ENCODE assay signal across 8 mouse cellular contexts in the genomic region with DNA sequence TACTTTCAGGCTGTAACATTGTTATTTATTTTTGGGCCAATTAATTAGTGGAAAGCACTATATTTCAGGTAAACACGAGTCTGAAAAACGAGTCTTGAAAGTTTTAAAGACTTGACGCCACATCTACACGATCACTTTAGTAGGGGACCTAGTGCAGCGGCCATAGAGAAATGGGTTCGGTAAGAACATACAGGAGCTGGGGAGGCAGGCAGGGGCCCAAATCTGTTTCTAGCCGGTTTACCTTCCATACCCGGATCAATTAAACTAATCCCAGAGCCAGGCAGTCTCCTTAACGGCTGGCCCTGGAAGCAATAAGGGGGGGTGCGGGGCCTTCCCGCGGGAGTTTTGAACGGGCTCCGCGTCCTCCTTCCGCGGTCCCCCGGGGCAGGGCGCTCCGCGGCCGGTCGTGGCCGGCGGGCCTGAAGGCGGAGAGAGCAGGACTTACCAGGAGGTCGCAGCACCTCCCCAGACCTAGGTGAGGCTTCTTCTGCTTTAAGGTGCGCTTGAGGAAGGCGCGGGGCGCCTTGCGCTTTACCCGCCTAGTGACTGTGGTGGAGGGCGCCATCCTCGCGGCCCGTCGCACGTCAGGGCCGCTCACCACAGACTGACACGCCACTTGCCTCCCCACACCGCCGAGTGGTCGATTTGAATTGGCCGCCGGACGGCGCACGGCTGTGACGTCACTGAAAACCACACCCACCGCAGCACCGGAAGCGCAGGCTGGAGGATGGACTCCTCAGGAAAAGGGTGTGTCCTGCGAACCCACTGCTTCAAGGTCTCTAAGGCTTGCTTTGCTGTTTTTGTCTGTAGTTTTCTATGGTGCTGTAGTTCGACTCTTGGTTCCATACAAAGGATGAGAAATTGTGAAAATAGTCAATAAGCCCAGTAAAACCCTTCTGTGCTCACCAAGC. TPM values are rescaled to one million over a fixed set of nuclear protein-coding genes. Genes with fewer than 3 reads are reported as not detected.
A peak's percentile ranks its signal among the peaks of the same experiment; 100 is the strongest.
DNase-seq lines count a peak whose midpoint lies in the region; ATAC-seq and TF ChIP-seq lines count a peak whose summit lies in the region.

Gene Cenpw, minus strand, starts transcription at position 645 of the 911 bp plus-strand sequence.

- H3K9me3 ChIP-seq in ES-Bruce4 (replicated peaks; ENCODE audit: control insufficient read depth, insufficient read depth, low read length, poor library complexity, severe bottlenecking), result no peaks in the 10 kb centered on the region
- no peaks in the 10 kb centered on the region for H3K9me3 ChIP-seq in forebrain, embryonic 14.5 days (replicated peaks; ENCODE audit: control insufficient read depth, low read length)
- H3K9me3 ChIP-seq in neural tube, embryonic 15.5 days (replicated peaks), result no peaks in the 10 kb centered on the region

- H3K9ac ChIP-seq in ES-Bruce4 (ENCODE audit: low read depth, poor library complexity, severe bottlenecking), result peak within 1 kb of the TSS; percentile 88
- peak within 1 kb of the TSS; percentile 77 for H3K9ac ChIP-seq in forebrain, embryonic 14.5 days (ENCODE audit: low read length)
- H3K9ac ChIP-seq in neural tube, embryonic 15.5 days (replicated peaks), result peak within 1 kb of the TSS; percentile 60

- H3K4me1 ChIP-seq in ES-Bruce4 (ENCODE audit: control insufficient read depth, insufficient read depth, low read length), result no peaks in the 10 kb centered on the region
- no peaks in the 10 kb centered on the region for H3K4me1 ChIP-seq in forebrain, embryonic 14.5 days (ENCODE audit: control insufficient read depth, insufficient read depth, low read length)
- H3K4me1 ChIP-seq in neural tube, embryonic 15.5 days, result peaks cover 4% of the 10 kb centered on the region; the same call in 1 of the 2 replicates

- whole genome bisulfite sequencing in forebrain, embryonic 14.5 days, result under 1% methylated on average over 55 of the region's 55 CpGs
- WGBS in neural tube, embryonic 15.5 days, result under 1% methylated on average over 54 of the region's 55 CpGs

- peak; percentile 93 for DNase-seq in forebrain, embryonic 14.5 days (ENCODE audit: low spot score)
- DNase-seq in heart, postnatal 14 days, result peak; percentile 81 to 91
- DNase-seq in layer of hippocampus, adult 11-12 months (ENCODE audit: low spot score), result peak; percentile 81
- DNase-seq in lung, adult 18-20 months, result peak; percentile 78 to 80
- DNase-seq in testis, postnatal 14 days (ENCODE audit: low spot score), result peak; percentile 92

- peaks cover 3% of the 10 kb centered on the region; the same call in 1 of the 2 replicates for H3K36me3 ChIP-seq in ES-Bruce4 (ENCODE audit: control insufficient read depth, insufficient read depth, low read length, poor library complexity, severe bottlenecking)
- H3K36me3 ChIP-seq in forebrain, embryonic 14.5 days (ENCODE audit: control insufficient read depth, insufficient read depth, low read length), result no peaks in the 10 kb centered on the region
- H3K36me3 ChIP-seq in neural tube, embryonic 15.5 days, result no peaks in the 10 kb centered on the region

- no peak for TF ChIP-seq CTCF in ES-Bruce4 (IDR thresholded peaks at IDR 0.05; ENCODE audit: low read depth, low read length)

- H3K27me3 ChIP-seq in ES-Bruce4 (ENCODE audit: control insufficient read depth, insufficient read depth, low read length, poor library complexity, severe bottlenecking), result no peaks in the 10 kb centered on the region
- H3K27me3 ChIP-seq in forebrain, embryonic 14.5 days (replicated peaks; ENCODE audit: control insufficient read depth, insufficient read depth, low read length), result no peaks in the 10 kb centered on the region
- H3K27me3 ChIP-seq in neural tube, embryonic 15.5 days (replicated peaks), result no peaks in the 10 kb centered on the region

- peak; percentile 55; the same call in 1 of the 2 replicates for TF ChIP-seq EP300 in ES-Bruce4 (IDR thresholded peaks at IDR 0.05; ENCODE audit: insufficient read depth, low read depth, low read length)

- peak; percentile 98 for ATAC-seq in cerebellum, adult (ENCODE audit: insufficient number of reproducible peaks, low FRiP score, low TSS enrichment)
- peak; percentile 100 for ATAC-seq in forebrain, embryonic 14.5 days
- ATAC-seq in neural tube, embryonic 15.5 days (ENCODE audit: low FRiP score), result peak; percentile 100

- intact Hi-C loops in heart, postnatal 14 days (cut with DNase I), result no loop called here

- H3K4me3 ChIP-seq in ES-Bruce4 (ENCODE audit: low read depth, low read length), result peak within 1 kb of the TSS; percentile 80
- peak within 1 kb of the TSS; percentile 75 for H3K4me3 ChIP-seq in forebrain, embryonic 14.5 days (ENCODE audit: low read depth, low read length)
- peak within 1 kb of the TSS; percentile 64 for H3K4me3 ChIP-seq in neural tube, embryonic 15.5 days (replicated peaks)

- H3K4me2 ChIP-seq in forebrain, embryonic 14.5 days (ENCODE audit: low read length), result peak within 1 kb of the TSS; percentile 81
- H3K4me2 ChIP-seq in neural tube, embryonic 15.5 days, result peak within 1 kb of the TSS; percentile 97

- no peak for TF ChIP-seq POLR2A in ES-Bruce4 (IDR thresholded peaks at IDR 0.05; ENCODE audit: insufficient read depth, low read length)

- H3K27ac ChIP-seq in ES-Bruce4 (ENCODE audit: insufficient read depth, low read length), result no peak within 1 kb of the TSS
- no peak within 1 kb of the TSS for H3K27ac ChIP-seq in forebrain, embryonic 14.5 days (ENCODE audit: low read depth, low read length)
- no peak within 1 kb of the TSS for H3K27ac ChIP-seq in neural tube, embryonic 15.5 days (replicated peaks)

RNA-seq across cellular contexts. Expression of gene Cenpw, which starts in this region (rescaled TPM):
- 25.7 and 27.5 TPM in 2 replicates for polyA plus RNA-seq in ES-Bruce4 (2011; ENCODE audit: insufficient read depth, insufficient read length, low read depth, missing spikeins)
- 28.3 and 36.1 TPM in 2 replicates for polyA plus RNA-seq in forebrain, embryonic 14.5 days (2014; fragmentation: Nextera tagmentation; extraction: Ambion mirVana)
- 1 to 10 TPM; 1.3 to 1.5 TPM for total RNA-seq in heart, postnatal 14 days (2021)
- polyA plus RNA-seq in neural tube, embryonic 15.5 days (2015; fragmentation: Nextera tagmentation; extraction: Ambion mirVana), result 16.2 and 19.4 TPM in 2 replicates
